Mouse (Mus musculus) right cerebral cortex, adult 2 months (tissue): Measurements from ENCODE around the gene Pde8a.

Experiments
- DNase-seq, 2 experiments: peaks; one replicate each; pipeline ENCODE4 v3.0.0; 2021 to 2022; ENCODE audit warnings: low spot score in 2 of 2

Pde8a gene

DNA sequence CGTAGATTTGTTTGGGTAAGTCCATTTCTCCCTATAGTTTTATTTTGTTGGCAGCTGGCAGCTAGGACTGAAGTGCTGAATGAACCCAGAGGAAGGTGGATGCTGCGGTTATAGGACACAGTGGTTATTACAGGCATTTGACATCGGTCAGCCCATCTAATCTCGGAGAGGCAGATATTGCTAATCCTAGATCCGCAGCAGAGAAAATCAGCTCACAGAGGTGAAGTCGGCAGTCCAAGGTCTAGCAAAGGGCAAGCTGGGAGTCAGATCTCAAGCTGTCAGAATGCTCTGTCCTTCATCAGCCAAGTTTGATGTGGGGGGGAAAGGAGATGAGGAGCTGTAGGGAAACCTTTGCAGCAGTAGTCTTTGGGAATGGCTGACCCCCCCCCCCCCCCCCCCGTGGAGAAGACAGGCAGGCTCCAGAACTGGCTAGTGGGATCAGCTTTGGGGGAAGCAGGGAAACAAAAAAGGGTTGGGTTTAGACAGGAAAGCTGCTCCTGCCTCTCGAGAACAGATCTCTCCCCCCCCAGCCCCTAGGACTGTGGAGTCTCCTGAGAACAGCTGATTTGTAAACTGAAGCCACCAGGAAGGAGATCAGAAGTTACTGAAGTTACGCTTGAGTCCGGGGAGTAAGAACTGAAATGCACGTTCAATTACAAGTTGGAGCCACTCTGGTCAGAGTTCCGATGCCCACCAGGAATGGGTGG, 3.3 kb upstream of the Pde8a start:
- DNase-seq: no peak

DNA sequence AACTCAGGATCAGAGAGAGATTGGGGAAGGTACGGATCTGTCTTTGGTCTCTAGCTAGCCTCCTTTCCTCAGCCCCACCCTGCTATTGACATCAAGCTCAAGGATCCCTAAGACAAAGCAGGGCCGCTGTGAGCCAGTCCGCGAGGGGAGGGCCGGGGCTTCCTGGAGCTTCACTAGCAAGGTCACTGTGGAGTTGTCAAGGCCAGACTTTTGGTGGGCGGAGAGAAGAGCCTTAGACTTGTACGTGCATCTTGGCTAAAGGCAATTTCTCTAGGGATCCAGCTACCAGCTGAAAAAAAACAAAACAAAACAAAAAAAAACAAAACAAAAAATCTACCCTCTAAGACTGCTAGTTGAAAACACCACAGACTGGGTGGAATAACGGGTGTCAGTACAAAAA, 1.6 kb upstream of the Pde8a start:
- no peak for DNase-seq

DNA sequence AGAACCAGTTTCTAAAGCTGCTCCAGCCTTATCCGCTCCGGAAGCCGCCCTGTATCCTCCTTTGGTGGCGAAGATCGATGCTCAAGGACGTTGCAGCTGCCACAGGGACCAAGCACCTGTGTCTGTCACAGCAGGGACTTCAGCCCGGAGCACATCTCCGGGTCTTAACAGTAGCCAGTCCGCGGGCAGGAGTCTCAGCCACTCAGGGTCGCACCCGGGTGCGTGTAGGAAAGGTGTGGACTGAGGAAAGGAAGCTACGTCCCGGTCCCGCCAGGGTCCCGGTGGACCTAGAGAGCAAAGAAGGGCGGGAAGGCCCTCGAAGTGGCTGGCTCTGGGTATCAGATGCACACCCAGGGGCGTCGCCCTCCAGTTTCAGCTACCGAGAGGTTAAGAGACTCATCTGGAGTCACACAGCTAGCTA, 1.1 kb upstream of the Pde8a start:
- DNase-seq: no peak

GRCm38 (mm10) chr7:81212697-81213346, 574 bp upstream of the Pde8a start:
- peak; percentile 71 to 80 for DNase-seq

DNA sequence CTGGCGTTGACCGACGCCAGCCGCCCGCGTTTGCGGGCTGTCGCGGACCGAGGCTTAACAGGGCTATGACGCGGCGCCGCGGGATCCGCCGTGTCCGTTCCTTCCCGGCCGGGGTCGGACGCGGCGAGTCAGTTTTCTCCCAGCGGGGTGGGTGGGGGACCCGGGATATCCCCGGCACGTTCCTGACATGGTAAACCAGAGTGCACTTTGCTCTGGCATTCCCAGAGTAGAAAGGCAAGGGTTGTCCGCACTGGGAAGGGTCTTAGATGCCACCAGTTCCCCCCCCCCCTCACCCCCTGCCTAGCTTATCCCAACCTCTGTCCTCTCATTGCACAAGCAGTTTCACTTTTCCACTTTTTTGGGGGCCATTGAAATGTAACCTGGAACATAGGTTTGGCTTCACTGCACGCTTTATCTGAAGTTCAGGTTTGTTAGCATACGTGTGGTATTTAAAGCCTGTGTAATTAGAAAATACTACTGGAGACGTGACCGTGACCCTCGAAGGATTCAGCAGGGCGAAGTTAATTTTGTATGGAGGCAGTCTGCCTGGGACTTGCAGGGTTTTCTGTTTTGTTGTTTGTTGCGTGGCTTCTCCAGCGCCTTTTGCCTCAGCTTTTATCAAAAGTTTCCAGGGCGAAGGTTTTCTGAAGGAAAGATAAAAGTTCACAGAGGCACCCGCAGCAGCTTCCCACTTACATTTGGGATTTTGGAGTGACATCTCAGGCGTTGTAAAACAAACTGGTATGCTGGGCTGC, 934 bp downstream of the Pde8a start:
- DNase-seq: no peak

DNA sequence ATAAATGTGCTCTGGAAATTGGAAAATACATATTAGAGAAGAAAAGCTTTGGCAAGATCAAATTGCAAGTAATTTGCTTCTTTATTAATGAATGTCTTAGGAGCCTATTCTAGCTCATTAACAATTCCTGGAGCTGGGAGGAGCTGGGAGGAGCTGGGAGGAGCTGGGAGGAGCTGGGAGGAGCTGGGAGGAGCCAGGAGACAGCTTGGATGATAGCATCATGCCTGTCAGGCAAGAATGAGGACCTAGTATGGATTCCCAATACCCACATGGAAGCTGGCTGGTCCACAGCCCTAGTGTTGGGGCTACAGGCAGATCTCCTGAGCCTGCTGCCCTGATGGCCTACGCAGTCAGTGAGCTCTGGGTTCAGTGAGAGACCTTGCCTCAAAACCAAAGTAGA, 2.6 kb downstream of the Pde8a start:
- DNase-seq: no peak

DNA sequence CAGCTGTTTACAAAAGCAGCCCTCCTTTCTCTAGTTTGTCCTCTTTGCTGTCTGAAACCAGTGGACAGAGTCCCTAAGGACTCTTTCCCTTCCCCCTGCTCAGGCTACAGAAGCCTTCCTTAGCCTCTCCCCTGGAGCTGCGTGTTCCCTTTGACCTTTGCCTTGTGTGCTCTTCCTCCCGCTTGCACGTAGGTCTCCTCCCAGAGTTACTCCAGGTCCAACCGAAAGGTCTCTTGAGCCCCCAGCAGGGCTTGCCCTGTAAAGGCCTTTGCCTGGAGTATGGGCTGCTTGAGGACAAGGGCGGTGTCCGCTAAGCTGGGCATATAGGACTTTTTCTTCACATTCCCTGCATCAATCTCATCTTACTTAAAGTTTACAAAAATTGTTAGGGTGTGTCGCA, 5.9 kb downstream of the Pde8a start:
- no peak for DNase-seq

DNA sequence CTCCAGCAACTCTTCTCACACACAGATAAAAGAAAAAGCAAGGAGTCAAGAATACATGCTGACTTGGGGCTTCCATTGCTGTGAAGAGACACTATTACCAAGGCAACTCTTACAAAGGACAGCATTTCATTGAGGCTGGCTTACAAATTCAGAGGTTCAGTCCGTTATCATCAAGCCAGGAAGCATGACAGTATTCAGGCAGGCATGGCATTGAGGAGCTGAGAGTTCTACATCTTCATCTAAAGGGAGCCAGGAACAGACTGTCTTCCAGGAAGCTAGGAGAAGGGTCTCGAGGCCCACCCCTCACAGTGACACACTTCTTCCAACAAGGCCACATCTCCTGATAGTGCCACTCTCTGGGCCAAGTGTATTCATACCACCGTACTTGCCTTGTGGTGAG, 7.0 kb downstream of the Pde8a start:
- no peak for DNase-seq

GRCm38 (mm10) chr7:81224260-81224659, 10.9 kb downstream of the Pde8a start:
- no peak for DNase-seq

- DNase-seq: no peak
These were observed 16.8 kb downstream of the Pde8a start for GRCm38 (mm10) chr7:81230091-81230792.

DNA sequence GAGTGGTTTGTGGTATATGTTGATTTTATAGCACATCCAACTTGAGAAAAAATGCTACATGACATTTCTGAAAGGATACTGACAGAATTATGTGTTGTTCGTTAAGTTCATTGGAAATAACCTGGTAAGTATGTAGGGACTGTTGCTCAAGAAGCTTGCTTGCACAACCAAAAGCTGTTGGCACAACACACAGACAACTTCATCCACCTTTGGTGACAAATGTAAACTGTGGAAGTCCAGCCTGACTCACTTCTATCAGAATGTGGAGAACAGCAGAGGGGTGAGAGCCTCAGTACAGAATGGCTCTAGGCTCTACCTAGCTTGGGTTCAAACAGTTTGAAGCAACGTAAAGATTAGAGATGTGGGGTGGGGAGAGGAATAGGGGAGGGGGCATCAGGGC, 19.3 kb downstream of the Pde8a start:
- DNase-seq: no peak

DNA sequence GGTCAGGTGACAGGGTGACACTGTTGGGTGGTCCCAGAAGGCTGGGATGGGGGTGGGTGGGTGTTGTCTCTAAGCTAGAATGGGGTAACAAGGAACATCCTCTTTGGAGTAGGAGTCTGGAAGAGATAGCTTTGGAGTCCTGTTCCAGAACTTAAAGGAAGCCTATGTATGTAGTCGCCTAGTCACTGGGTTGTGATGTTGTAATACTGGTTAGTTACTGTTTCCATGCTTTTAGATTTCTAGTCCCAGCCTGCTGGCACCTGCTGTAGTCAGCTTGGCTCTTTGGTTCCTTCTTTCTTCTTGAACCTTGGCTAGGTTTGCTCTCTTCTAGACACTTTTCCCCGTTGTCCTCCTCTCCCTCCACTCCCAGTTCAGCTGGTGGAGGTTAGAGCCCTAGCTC, 21.7 kb downstream of the Pde8a start:
- DNase-seq: no peak

- no peak for DNase-seq
These were observed 22.3 kb downstream of the Pde8a start for GRCm38 (mm10) chr7:81235600-81236223.

- DNase-seq: no peak
These were observed 30.0 kb downstream of the Pde8a start for GRCm38 (mm10) chr7:81243361-81243760.

DNA sequence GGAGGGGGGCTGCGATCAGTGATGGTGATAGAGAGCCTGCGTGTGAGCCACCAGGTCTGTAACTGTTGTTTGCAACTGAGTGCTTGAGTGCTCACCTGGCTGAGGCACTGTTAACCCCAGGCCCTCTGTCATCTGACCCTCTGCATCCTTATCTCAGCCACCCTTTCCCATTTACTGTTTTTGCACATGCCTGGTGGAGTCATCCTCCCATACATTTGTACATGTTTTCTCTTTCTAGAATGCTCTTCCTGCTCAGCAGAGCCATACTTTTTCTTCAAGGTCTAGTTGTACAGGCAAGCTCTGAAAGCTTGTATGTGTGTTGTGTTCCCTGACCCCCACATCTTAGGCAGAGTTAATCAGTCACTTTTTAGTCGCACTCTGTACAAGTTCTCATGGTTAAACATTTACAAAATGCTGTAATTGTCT, 36.5 kb downstream of the Pde8a start:
- DNase-seq: no peak

DNA sequence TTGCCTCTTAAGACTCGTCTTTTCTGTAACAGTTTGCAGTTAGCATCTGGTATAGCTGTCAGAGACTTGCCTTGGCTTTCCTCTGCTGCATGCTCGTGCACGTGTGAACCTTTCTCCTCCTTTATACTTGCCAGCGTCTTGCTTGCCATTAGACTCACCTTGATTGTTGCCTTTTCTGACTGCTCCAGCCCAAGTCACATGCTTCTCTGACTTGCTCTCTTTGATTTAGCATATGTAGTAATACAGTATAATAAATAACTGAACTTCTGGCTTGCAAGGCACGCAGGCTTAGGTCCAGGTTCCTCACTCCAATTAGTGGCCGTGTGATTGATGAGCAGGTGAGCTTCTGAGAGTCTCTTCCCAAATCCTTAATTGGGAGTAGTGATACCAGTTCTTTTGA, 37.2 kb downstream of the Pde8a start:
- DNase-seq: no peak

DNA sequence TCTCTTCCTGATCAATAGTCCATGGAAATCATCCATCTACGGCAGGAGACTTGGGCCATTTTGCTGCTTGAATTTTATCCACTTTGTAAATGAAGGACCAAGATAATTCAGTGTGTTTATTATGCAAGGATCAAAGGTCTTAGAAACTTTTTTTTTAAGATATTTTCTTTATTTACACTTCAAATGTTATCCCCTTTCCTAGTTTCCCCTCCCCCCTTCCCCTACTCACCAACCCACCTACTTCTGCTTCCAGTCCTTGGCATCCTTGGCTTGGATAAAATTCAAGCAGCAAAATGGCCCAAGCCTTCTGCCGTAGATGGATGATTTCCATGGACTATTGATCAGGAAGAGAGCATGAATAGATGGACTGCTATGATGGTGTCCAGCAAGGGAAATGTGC, 38.1 kb downstream of the Pde8a start:
- DNase-seq: no peak

GRCm38 (mm10) chr7:81253317-81253716, 39.9 kb downstream of the Pde8a start:
- DNase-seq: no peak

- no peak for DNase-seq
These were observed 41.2 kb downstream of the Pde8a start for GRCm38 (mm10) chr7:81254579-81254978.

GRCm38 (mm10) chr7:81255456-81255855, 42.1 kb downstream of the Pde8a start:
- no peak for DNase-seq

- no peak for DNase-seq
These were observed 43.4 kb downstream of the Pde8a start for GRCm38 (mm10) chr7:81256773-81257172.

DNA sequence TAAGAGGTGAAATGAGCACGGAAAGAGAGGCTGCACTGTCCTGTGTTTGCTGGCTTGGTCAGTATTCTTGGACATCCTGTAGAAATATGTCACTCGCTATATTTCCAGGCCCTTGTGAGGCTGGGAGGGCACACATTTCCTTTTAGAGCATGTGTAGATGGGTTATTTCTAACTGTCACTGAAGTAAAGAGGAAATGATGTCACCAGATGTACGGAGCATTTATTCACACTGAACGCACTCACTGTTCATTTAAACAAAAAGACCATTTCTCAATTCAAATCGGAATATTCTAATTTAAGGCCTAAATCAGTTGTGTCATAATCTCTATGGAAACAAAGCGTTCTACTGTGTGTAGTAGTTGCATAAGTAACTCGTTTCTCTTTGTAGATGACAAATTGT, 48.2 kb downstream of the Pde8a start:
- DNase-seq: peak in 1 of 2 experiments; percentile 23
